Mouse (Mus musculus) forebrain, embryonic 10.5 days (tissue): ENCODE data around the gene Rlf. TPM values are rescaled to one million over a fixed set of nuclear protein-coding genes. Genes with fewer than 3 reads are reported as not detected.

ENCODE experiments used
- DNase-seq: peaks from one replicate; pipeline ENCODE4 v3.0.0-alpha.2; 2017; ENCODE audit warnings: low spot score; ENCODE audit errors: extremely low spot score
- H3K27ac ChIP-seq: fragments of 300-500 bp; sonication (generic); 2 replicates; pipeline ENCODE4 v1.5.1; 2016; ENCODE audit warnings: mild to moderate bottlenecking
- H3K27me3 ChIP-seq: fragments of 300-500 bp; sonication (generic); 2 replicates; pipeline ENCODE4 v1.6.1; 2016; ENCODE audit warnings: mild to moderate bottlenecking; ENCODE audit not compliant: poor library complexity, severe bottlenecking
- H3K36me3 ChIP-seq: fragments of 300-500 bp; sonication (generic); replicated peaks from 2 replicates; pipeline ENCODE4 v1.6.1; 2016; ENCODE audit warnings: mild to moderate bottlenecking, moderate library complexity
- H3K4me1 ChIP-seq: fragments of 300-500 bp; sonication (generic); 2 replicates; pipeline ENCODE4 v1.6.1; 2016
- H3K4me3 ChIP-seq: fragments of 300-500 bp; sonication (generic); 2 replicates; pipeline ENCODE4 v1.5.1; 2016; ENCODE audit warnings: mild to moderate bottlenecking, moderate library complexity
- H3K9me3 ChIP-seq: fragments of 300-500 bp; sonication (generic); 2 replicates; pipeline ENCODE4 v1.6.1; 2016; ENCODE audit warnings: mild to moderate bottlenecking, moderate library complexity
- WGBS: fragments of 180-500 bp; shearing (Covaris S2); methylation state at CpG from one replicate; pipeline ENCODE4 v1.1.7; 2016; 5-methylcytosine and 5-hydroxymethylcytosine counted together
- polyA plus RNA-seq: library from polyadenylated mRNA; unstranded; fragments of >200 nt; fragmentation: Nextera tagmentation; extraction: Ambion mirVana; gene quantifications from 2 replicates; pipeline ENCODE4 v1.2.1, GENCODE M21; 2016

Gene Rlf
- polyA plus RNA-seq, 1 experiment from 2014 or later: 25.7 TPM

GRCm38 (mm10) chr4:121103304-121103703 is 111.6 kb downstream of the Rlf start:
- WGBS: 86% methylated on average over 4 of the region's 4 CpGs
- H3K27ac ChIP-seq: no peak overlapping the region
- no peaks in the 10 kb centered on the region for H3K9me3 ChIP-seq
- H3K36me3 ChIP-seq: no peaks in the 10 kb centered on the region
- H3K4me3 ChIP-seq: no peak overlapping the region
- DNase-seq: no peak
- H3K27me3 ChIP-seq: no peaks in the 10 kb centered on the region
- peaks cover 3% of the 10 kb centered on the region for H3K4me1 ChIP-seq

GRCm38 (mm10) chr4:121097650-121098378 is 117.1 kb downstream of the Rlf start, which contains the start of gene Zmpste24:
Gene Zmpste24 (minus strand): TSS chr4:121098241.
- peak within 1 kb of the TSS; percentile 88 for H3K4me3 ChIP-seq
- H3K27me3 ChIP-seq: no peaks in the 10 kb centered on the region
- no peaks in the 10 kb centered on the region for H3K9me3 ChIP-seq
- H3K4me1 ChIP-seq: peaks cover 18% of the 10 kb centered on the region
- WGBS: under 1% methylated on average over 39 of the region's 39 CpGs
- H3K36me3 ChIP-seq: peaks cover 30% of the 10 kb centered on the region
- peak within 1 kb of the TSS; percentile 84 for H3K27ac ChIP-seq
- peak; percentile 88 for DNase-seq

Other genes with a start within 250 kb of the Rlf start
- gene Smap2, start 197.8 kb downstream of the Rlf start, polyA plus RNA-seq: 11.3 and 13.5 TPM in 2 replicates
- 1.4 and 1.5 TPM in 2 replicates for gene Col9a2, start 175.7 kb downstream of the Rlf start, polyA plus RNA-seq
- gene Zmpste24, start 116.8 kb downstream of the Rlf start, polyA plus RNA-seq: 31.5 and 33.8 TPM in 2 replicates
- gene Tmco2, start 105.9 kb downstream of the Rlf start, polyA plus RNA-seq: not detected in 2 replicates
- not detected in 2 replicates for gene Gm12888, start 109.8 kb upstream of the Rlf start, polyA plus RNA-seq
- not detected in 2 replicates for gene Gm12886, start 208.0 kb upstream of the Rlf start, polyA plus RNA-seq